ENCODE assay signal across 12 mouse cellular contexts in the genomic region with DNA sequence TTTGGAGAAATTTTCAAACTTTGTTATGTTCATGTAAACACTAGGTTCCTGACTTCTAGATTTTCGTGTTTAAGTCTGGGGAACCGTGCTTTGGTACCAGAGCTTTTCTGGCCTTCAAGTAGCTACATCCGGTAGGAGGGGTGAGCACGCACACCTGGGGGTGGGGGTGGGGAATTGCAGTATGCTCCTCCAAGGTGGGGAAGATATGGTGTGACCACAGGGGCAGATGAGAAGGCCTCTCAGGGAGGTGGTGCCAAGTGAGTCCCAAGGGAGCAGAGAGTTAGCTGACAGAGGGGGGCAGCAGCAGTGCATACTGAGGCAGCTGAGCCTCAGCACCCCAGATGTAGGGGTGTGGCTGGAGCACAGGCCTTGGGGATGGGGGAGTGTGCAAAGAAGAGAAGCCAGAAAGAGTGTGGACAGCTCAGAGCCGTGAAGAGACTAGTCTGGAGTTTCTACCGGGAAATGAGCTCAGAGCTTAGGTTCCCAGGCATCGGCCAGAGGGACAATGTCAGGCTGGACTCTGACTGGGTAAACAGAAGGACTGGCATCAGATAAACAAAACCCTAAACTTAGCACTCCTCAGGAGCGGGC.
A peak's percentile ranks its signal among the peaks of the same experiment; 100 is the strongest.
DNase-seq lines count a peak whose midpoint lies in the region; ATAC-seq and TF ChIP-seq lines count a peak whose summit lies in the region.
"Had no signal": no experiment of that assay in that cellular context is flagged by ENCODE, and none has a peak within 500 bp of the region (broad histone marks: within the 10 kb centered on the region; RNA-seq: fewer than 3 reads in every experiment).

No protein-coding gene starts in this region.

- H3K4me3 ChIP-seq in heart, embryonic 16.5 days (ENCODE audit: low read length): no peak overlapping the region
- H3K4me3 ChIP-seq in lung, postnatal 0 days (ENCODE audit: low read depth, low read length): no peak overlapping the region
- H3K4me3 ChIP-seq in forebrain, embryonic 13.5 days: no peak overlapping the region
- H3K4me3 ChIP-seq: midbrain, embryonic 15.5 days; neural tube, embryonic 13.5 days had no signal

- peak; percentile 82 for ATAC-seq in heart, embryonic 16.5 days (replicated peaks; ENCODE audit: extremely low read depth, insufficient read depth, low FRiP score)
- ATAC-seq in lung, postnatal 0 days: peak; percentile 52
- ATAC-seq in forebrain, embryonic 13.5 days: no peak
- ATAC-seq: midbrain, embryonic 15.5 days had no signal

- no peaks in the 10 kb centered on the region for H3K36me3 ChIP-seq in heart, embryonic 16.5 days (ENCODE audit: control insufficient read depth, insufficient read depth)
- H3K36me3 ChIP-seq in lung, postnatal 0 days (ENCODE audit: insufficient read depth, low read length): no peaks in the 10 kb centered on the region
- H3K36me3 ChIP-seq in forebrain, embryonic 13.5 days (ENCODE audit: poor library complexity, severe bottlenecking): no peaks in the 10 kb centered on the region
- H3K36me3 ChIP-seq: midbrain, embryonic 15.5 days had no signal

- DNase-seq in heart, adult 8-10 months (ENCODE audit: low spot score): no peak
- peak; percentile 9 for DNase-seq in lung, postnatal 0 days (ENCODE audit: low spot score)
- no peak for DNase-seq in lung, postnatal 36 days
- DNase-seq in lung, postnatal 4 days: peak; percentile 8 to 32
- DNase-seq in thymus, postnatal 4 days: peak; percentile 81
- DNase-seq: adrenal gland, postnatal 25 days; kidney, adult 9 months had no signal

- H3K4me1 ChIP-seq in heart, embryonic 16.5 days (ENCODE audit: control insufficient read depth, insufficient read depth, low read length): 0 out of 2 replicates have a peak, but pooled peaks cover 4% of the 10 kb centered on the region
- H3K4me1 ChIP-seq in lung, postnatal 0 days (ENCODE audit: insufficient read depth, low read depth, low read length): peaks cover 4% of the 10 kb centered on the region; the same call in 1 of the 2 replicates
- peaks cover 7% of the 10 kb centered on the region; the same call in 1 of the 2 replicates for H3K4me1 ChIP-seq in forebrain, embryonic 13.5 days
- H3K4me1 ChIP-seq: midbrain, embryonic 15.5 days had no signal

- TF ChIP-seq CTCF in lung, postnatal 0 days (IDR thresholded peaks at IDR 0.05): no peak

- no peak for TF ChIP-seq EP300 in lung, postnatal 0 days (IDR thresholded peaks at IDR 0.05)

- no peak overlapping the region for H3K4me2 ChIP-seq in heart, embryonic 16.5 days (ENCODE audit: low read depth, low read length)
- no peak overlapping the region for H3K4me2 ChIP-seq in lung, postnatal 0 days (replicated peaks; ENCODE audit: low read depth, low read length)
- H3K4me2 ChIP-seq in forebrain, embryonic 13.5 days: no peak overlapping the region
- H3K4me2 ChIP-seq: hindbrain, embryonic 14.5 days; midbrain, embryonic 15.5 days; neural tube, embryonic 13.5 days had no signal

- peak overlapping the region; percentile 4; the same call in 1 of the 2 replicates for H3K27ac ChIP-seq in heart, embryonic 16.5 days (ENCODE audit: low read length)
- no peak overlapping the region for H3K27ac ChIP-seq in lung, postnatal 0 days (ENCODE audit: low read length)
- no peak overlapping the region for H3K27ac ChIP-seq in forebrain, embryonic 13.5 days
- H3K27ac ChIP-seq: hindbrain, embryonic 14.5 days; midbrain, embryonic 15.5 days; neural tube, embryonic 13.5 days had no signal

- 43% methylated on average over 8 of the region's 8 CpGs for WGBS in heart, embryonic 16.5 days
- WGBS in lung, postnatal 0 days: 37% methylated on average over 8 of the region's 8 CpGs
- WGBS in forebrain, embryonic 13.5 days: 70% methylated on average over 8 of the region's 8 CpGs

- no peaks in the 10 kb centered on the region for H3K9me3 ChIP-seq in heart, embryonic 16.5 days (replicated peaks; ENCODE audit: control insufficient read depth, low read length)
- H3K9me3 ChIP-seq in lung, postnatal 0 days (ENCODE audit: low read length): no peaks in the 10 kb centered on the region
- no peaks in the 10 kb centered on the region for H3K9me3 ChIP-seq in forebrain, embryonic 13.5 days (replicated peaks)
- H3K9me3 ChIP-seq: midbrain, embryonic 15.5 days; neural tube, embryonic 13.5 days had no signal

- H3K9ac ChIP-seq in heart, embryonic 16.5 days (ENCODE audit: low read length): no peak overlapping the region
- no peak overlapping the region for H3K9ac ChIP-seq in lung, postnatal 0 days (replicated peaks; ENCODE audit: low read depth)
- no peak overlapping the region for H3K9ac ChIP-seq in forebrain, embryonic 13.5 days
- H3K9ac ChIP-seq: hindbrain, embryonic 14.5 days; midbrain, embryonic 15.5 days; neural tube, embryonic 13.5 days had no signal

- no peaks in the 10 kb centered on the region for H3K27me3 ChIP-seq in heart, embryonic 16.5 days (ENCODE audit: control insufficient read depth, insufficient read depth, low read length)
- no peaks in the 10 kb centered on the region for H3K27me3 ChIP-seq in lung, postnatal 0 days (replicated peaks; ENCODE audit: insufficient read depth, low read length)
- H3K27me3 ChIP-seq in forebrain, embryonic 13.5 days: no peaks in the 10 kb centered on the region
- H3K27me3 ChIP-seq: midbrain, embryonic 15.5 days; neural tube, embryonic 13.5 days had no signal

Comparison
In these comparisons a context has a peak if more than half of its experiments do, and no peak if none do; other contexts are left out.
1. DNase-seq: peak in lung, postnatal 0 days (single experiment), lung, postnatal 4 days (2 of 2) and thymus, postnatal 4 days (single experiment); none in heart, adult 8-10 months (single experiment) and lung, postnatal 36 days (single experiment).